Mouse (Mus musculus): ENCODE measurements around the gene Eif5.
"Not testable (repeated sequence)": the region's sequence is repeated elsewhere in the genome, so short reads cannot be mapped to it uniquely, and the experiment has no call there.

Eif5 gene

DNA sequence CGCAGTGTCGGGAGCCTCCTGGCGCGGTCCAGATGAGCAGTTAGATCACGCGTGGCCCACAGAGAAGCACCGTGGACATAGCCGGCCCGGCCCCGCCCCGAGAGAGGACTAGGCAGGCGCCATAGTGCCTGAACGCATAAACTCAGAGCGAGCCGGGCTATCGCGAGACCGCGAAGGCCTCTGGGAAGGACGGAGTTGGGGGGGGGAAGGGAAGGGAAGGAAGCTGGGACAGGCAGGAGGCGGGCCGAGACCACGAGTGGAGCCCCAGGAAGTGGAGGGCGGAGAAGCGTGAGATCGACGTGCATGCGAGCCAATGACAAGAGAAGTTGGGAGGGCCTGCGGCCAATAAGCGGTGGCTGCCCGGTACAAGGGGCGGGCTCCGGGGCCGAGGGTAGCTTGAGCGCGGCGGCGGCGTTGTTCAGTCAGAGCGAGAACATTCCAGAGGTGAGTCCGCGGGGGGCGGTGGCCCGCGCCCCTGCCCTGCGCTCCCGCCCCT, at the start of gene Eif5:
Gene Eif5, plus strand, starts transcription at position 221 of the 496 bp plus-strand sequence.
- DNase-seq (ENCODE audit: low spot score in 2 of 2) = peak; percentile 98 to 99

DNA sequence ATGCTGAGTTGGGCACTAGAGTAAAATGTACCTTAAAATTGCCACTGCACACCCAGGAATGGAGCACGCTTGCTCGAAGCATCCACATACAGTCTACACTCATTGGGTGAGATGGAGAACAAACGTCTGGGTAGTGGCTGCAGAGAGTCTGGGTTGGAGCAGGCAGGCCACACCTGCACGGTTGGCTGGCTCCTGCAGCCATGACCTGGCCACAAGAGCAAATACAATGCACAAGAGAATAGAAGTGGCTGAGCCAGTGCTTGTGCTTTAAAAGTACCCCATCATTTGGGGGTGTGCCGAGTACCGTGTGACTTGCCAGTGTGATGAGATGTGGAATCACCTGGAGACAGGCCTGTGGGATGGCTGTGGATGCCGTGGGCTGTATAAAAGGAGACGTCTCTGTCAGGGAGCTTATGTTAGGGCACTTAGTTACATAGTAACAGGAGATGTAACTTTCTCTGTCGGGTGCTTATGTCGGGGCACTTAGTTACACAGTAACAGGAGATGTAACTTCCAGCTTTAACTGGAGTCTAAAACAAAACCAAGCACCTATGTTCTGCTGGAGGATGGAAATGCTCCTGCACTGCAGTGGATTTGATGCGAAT, 48.5 kb upstream of the Eif5 start:
- DNase-seq (ENCODE audit: low spot score in 2 of 2) = no peak

DNA sequence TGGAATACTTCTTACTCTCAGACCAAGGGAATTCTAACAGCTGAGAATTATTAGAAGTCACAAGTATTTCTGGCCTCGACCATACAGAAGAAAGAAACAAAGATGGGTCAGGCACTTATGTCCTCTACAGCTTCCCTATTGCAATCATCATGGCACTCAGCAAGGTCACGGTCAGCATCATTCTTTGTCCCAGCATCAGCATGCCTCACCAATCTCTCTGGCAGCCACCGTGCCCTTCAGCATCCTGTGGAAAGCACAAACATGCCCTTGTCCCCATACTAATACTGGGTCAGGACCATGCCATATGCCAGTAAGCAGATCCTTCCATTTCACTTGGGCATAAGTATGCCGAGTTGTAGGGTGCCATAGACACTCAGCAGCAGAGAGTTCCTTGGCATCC, 42.9 kb upstream of the Eif5 start:
- no peak for DNase-seq (ENCODE audit: low spot score in 2 of 2)

DNA sequence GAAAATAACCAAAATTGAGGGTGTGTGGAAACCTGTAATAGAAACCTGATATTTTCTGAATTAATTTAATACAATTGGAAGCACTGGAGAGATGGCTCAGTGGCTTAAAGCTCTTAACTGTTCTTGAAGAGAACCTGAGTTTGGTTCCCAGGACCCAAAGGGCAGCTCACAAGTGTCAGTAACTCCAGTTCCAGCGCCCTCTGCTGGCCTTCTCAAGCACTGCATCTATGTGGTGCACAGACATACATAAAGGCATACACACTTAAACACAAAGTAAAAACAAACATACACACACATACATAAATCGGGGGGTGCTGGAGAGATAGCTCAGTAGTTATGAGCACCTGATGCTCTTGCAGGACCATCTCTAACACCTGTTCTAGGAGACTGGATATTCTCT, 40.7 kb upstream of the Eif5 start:
- DNase-seq (ENCODE audit: low spot score in 2 of 2) = no peak

DNA sequence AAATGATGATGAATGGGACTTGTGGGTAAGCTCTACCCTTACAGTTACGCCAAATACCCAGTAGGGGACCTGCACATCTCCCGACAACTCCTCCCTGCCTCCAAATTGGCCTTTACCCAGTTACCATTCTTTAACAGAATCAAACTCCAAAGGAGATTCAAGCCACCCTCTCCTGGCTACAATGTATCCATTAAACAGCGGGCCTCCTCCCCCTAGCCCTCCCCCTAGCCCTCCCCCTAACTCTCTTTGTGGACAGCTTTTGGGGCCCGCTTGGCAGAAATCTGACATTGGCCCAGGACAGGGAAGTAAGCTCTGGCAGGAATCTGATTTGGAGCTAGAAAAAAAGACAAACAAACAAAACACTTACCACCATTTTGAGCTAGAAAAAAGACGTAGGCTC, 38.2 kb upstream of the Eif5 start:
- DNase-seq (ENCODE audit: low spot score in 2 of 2) = no peak

DNA sequence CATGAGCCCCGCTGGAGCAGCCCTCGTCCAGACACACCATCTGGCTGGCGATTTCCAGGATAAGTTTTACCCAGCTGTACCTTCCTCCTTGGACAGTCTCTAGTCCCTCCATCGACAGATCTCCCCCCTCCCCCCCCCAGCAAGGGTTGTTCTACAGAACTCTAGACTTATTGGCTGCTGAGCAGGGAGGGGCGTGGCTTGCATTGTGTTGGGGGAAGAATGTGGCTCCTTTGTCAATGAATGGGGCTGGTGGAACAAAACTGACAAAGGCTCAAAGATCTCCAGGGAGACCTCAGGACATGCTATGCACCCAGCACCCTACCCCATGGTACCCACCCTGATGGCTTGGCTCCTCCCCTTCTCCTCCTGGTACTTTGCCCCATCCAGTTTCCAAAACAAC, 37.1 kb upstream of the Eif5 start:
- DNase-seq (ENCODE audit: low spot score in 2 of 2) = no peak

DNA sequence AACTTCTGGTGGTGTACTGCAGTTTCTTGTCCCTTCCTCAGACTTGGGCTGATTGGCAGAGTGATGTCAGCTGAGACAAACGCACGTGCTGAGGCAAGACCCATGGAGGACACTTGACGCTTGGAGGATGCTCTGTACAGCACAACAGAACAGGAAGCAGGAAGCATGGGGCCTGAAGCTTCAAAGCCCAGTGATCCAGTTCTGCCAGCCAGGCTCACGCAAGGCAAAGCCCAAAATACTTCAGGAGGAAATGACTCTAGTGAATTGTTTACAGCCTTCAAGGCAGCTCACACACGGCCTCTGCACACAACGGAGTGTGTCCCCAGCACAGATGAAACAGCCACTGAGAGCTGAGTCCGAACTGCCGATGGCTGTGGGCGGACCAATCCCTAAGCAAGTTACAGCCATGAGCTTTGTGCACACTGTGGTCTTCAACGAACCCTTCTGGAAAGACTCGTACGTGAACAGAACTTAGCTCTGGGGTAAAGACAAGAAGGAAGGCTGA, 34.7 kb upstream of the Eif5 start:
- DNase-seq (ENCODE audit: low spot score in 2 of 2) = no peak

DNA sequence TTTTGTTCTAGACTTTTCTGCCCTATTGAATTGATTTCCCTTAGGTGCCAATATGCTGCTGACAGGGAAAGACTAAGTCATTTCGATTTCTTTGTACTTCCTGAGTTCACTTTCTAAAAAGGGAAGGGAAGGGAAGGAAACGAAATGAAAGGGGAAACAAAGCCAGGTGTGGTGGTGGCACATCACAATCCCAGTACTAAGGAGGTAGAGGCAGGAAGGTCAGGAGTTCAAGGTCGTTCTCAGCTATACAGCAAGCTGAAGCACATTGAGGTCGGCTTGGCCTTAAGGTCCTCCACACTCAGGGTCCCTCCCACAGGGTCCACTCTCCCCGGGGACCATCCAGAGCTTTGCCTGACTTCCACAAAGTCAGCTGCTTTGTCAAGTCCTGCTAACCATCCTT, 34.2 kb upstream of the Eif5 start:
- no peak for DNase-seq (ENCODE audit: low spot score in 2 of 2)

DNA sequence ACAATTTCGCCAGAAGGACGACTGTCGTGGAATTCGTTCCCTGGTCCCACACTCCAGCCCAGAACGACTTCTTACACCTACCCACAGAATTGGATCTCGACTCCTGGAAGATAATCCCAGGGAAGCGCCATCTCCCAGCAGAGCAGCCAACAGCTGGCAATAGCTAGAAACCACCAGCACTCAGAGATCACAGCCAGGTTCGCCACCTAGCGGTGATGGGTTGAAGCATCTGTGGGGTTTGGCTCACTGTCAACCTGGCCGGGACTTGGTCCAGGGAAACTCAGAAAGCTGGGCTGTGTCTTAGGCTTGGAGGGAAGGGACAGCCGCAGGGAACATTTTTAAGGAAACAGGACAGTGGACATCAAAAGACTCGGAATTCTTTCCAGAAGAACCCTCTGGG, 32.9 kb upstream of the Eif5 start:
- DNase-seq (ENCODE audit: low spot score in 2 of 2) = peak; percentile 95 to 97

DNA sequence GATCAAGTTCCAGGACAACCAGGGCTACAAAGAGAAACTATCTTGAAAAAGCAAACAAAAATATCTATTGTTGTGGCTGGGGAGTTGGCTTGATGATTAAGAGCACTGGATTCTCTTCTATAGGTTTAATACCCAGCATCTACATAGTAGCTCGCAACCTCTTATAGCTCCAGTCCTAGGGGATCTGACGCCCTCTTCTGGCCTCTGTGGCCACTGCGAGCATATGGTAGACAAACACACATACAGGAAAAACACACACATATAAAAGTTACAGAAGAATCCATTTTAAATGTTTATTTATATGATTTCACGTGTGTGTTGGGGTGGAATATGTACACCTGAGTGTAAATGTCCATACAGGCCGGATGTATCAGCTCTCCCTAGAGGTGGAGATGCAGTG, 30.8 kb upstream of the Eif5 start:
- DNase-seq (ENCODE audit: low spot score in 2 of 2) = no peak

DNA sequence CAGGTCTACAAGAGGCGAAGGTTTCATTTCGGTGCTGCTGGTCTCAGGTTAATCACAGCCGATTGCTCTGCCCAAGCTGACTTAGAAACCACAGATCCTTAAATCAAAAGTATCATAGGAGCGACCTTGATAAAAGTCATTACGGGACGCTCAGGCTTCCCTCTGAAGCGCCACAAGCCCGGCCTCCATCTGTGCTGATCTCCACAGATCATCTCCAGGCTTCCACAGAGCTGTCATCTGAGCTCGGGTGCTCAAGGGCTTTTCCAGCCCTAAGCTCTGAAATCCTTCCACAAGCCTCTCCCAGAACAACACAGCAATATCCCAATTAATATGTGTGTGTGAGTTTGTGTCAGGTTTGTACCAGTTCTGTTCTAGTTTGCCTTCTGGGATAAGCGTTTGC, 29.9 kb upstream of the Eif5 start:
- no peak for DNase-seq (ENCODE audit: low spot score in 2 of 2)

DNA sequence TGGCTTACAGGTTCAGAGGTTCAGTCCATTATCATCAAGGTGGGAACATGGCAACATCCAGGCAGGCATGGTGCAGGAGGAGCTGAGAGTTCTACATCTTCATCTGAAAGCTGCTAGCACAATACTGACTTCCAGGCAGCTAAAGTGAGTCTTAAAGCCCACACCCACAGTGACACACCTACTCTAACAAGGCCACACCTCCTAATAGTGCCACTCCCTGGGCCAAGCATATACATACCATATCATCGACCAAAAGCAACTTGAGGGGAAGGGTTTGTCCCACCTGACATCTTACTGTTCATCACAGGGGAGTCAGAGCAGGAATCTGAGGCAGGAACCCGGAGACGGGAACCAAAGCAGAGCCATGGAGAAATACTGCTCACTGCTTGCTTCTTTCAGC, 29.4 kb upstream of the Eif5 start:
- not testable (repeated sequence) for DNase-seq (ENCODE audit: low spot score in 2 of 2)

DNA sequence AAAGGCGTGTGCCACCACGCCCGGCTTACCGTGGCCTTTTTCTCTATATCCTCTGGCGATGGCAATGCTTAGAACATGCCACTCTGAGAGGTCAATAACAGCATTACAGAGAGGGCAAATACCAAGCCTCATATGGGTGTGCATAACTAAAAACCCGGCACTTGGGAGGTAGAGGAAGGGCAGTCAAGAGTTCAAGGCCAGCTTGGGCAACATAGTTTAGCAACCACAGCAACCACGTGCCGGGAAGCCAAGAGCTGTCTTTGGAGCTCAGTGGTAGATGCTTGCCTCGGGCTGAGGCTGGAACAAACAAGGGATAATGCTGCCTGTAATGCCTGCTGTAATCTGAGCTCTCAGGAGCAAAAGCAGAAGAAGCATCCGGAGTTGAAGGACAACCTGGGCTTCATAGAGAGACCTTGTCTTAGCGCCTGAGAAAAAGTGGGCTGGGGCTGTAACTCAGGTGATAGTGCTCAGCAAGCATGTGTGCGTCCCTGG, 25.2 kb upstream of the Eif5 start:
- no peak for DNase-seq (ENCODE audit: low spot score in 2 of 2)

DNA sequence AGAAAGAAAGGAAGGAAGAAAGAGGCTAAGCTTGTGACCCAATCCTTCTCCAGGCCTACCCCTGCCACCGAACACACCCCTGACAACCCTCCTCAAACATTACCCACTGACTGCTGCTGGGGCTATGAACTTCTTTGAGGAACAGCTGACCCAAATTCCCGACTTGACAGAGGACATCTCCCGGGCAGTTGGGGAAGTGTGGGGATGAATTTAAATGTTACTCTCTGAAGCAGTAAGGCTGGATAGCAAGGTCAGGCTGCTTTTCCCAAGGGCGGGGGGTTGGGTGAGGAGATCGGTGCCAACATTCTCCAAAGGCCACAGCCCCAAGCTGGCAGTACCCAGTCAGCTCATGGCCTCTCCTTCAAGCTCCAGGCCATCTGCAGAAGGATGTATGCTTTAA, 24.1 kb upstream of the Eif5 start:
- no peak for DNase-seq (ENCODE audit: low spot score in 2 of 2)

DNA sequence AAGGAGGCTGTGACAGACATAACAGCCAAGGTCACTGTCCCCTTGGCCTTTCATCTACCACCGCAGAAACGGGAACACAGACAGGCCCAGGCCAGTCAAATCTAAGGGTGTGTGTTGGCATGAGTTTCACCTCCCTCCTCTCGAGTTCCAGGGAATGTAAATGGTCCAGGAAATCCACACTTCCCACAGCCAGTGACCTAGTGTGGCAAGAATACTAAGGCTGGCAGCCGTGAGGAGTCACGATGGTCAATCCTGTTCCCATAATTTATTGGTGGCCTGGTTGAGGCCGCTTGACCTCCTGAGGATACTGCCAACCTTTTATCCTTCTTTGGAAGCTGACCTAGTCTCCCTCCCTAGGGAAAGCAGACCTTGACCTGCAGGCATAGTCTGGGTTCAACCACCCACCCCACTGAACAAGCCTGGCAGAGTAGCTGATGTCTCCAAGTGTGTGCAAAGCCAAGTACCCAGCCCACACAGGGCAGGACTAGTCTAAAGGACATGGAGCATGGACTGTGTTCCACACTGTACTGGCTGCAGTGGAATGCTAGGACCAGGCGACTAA, 23.5 kb upstream of the Eif5 start:
- DNase-seq (ENCODE audit: low spot score in 2 of 2) = no peak

DNA sequence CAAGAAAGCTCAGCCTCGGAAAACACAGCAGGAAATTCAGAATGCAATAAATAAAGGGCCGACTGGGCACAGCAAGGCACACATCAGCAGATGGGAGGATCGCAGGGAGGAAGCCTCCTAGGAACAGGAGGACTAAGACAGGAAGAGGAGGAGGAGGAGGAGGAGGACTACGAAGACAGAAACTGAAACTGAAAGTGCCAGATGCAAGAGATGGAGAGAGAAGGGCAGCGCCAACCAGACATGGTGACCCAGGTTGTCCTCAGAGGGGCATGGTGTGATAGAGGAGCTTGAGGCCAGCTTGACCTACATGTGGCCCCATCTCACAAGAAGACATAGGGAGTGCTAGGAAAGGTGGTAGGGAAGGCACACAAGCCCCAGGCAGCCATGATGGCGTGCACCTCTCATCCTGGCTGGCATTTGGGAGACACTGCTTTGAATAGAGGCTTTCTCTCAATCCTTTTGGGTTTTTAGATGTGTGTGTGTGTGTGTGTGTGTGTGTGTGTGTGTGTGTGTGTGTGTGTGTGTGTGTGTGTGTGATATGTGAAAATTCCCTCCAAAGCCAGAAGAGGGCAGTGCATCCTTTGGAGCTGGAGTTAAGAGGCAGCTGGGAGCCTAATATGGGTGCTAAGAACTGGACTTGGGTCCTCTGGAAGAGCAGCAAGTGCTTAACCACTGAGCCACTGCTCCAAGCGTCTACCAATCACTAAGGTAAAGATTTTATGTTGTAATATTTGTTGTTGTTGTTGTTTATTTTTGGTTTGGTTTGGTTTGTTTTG, 22.8 kb upstream of the Eif5 start:
- DNase-seq (ENCODE audit: low spot score in 2 of 2) = no peak

DNA sequence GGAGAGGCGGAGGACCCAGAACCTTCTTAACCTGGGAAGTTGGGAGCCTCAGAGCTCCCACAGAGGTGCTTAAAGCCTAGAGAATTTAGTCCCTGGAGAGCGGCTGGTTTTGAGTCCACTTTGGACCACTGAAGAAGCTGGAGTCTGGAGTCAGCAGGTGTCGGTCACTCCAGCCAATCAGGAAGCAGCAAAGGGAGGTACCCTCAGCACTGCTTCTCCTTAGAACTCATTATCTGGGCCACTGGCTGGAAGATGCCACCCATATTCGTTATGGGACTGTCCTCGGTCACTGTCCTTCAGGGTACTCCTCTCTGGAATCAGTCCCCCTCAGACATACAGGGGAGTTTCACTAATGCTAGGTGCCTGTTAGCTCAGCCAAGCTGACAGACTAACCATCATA, 21.9 kb upstream of the Eif5 start:
- no peak for DNase-seq (ENCODE audit: low spot score in 2 of 2)

DNA sequence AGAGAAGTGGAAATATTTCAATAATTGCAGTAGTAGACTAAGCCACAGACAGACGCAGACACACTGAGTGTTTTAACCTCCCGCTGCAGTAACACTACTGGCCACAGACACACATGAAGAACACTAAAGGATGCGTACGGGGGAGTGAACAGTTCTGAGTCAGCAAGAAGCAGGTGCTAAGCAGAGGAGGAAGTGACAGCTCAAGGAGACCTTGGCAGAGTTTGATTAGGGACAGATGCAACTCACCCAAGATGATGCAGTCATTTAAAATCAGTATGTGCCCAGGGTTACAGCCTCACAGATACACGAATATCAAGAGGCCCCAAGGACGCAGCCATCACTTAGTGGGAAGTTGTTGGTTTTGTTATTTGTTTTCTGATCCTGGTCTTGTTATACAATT, 21.0 kb upstream of the Eif5 start:
- DNase-seq (ENCODE audit: low spot score in 2 of 2) = no peak

DNA sequence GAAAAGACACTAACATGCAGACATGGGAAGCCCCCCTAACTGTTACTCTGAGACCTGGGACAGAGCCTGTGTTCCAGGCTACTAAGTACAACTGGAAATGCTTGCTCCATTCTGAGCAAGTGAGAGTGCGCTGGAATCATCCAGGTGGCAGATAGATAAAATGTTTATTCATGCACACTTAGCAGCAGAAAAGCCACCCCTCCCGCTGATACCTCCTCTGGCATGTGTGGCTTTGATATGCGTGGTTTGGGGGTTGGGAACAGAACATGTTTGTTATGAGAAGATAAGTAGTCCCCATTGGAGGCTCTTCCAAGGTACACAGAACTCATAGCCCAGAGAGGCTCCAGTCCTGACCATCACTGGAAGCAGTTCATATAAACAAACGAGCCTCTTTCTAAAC, 19.9 kb upstream of the Eif5 start:
- DNase-seq (ENCODE audit: low spot score in 2 of 2) = no peak

DNA sequence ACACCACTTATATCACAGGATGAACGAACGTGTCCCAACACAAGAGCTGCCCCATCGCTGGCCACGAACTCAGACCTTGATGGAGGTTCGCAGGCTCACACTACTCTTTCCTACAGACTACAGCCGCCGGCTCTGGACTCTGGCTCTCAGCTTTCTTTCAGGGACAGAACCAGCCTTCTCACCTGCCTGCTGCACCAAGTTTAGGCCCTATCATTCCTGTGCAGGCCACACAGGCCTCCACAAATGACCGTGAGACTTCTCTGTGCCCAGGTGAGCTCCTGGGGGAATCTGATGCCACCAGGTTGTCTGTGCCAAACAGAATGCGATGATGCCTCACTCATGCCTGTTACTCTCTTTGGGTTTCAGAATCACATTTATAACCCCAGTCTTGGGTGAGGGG, 19.4 kb upstream of the Eif5 start:
- DNase-seq (ENCODE audit: low spot score in 2 of 2) = no peak

DNA sequence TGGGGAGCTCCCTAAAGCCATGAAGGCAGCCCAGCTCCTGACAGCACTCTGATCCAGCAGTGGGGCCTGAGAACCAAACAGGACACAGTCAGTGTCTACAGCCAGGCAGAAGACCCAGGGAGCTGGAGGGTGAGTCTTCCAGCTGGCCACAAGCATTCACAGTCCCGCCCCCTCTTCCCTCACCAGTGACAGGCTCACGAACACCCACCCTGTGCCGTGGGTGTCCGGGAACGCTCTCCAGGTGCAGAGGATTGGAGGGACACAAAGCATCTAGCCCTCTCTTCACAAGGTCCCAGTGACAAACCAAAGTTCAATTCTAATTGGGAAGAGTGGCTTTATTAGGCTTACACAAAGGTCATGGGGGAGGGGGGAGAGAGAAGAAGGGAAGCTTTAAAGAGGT, 18.0 kb upstream of the Eif5 start:
- DNase-seq (ENCODE audit: low spot score in 2 of 2) = no peak

DNA sequence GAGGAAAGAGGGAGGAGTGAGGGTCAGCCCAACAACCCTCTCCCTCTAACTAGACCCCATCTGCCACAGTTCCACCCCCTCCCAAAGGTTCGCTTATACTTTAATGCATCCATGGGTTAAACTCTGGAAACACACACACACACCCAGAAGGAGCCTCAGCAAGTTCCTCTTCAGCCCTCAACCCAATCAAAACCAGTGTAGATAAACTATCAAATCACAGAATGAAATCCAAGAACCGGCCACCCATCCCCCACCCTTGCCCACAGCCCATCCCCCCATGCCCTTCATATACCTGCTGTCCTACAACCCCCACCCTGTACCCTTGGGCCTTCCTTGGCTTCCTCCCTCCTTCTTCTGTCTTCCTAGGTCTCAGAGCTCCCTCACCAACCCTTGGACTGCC, 16.8 kb upstream of the Eif5 start:
- DNase-seq (ENCODE audit: low spot score in 2 of 2) = no peak

DNA sequence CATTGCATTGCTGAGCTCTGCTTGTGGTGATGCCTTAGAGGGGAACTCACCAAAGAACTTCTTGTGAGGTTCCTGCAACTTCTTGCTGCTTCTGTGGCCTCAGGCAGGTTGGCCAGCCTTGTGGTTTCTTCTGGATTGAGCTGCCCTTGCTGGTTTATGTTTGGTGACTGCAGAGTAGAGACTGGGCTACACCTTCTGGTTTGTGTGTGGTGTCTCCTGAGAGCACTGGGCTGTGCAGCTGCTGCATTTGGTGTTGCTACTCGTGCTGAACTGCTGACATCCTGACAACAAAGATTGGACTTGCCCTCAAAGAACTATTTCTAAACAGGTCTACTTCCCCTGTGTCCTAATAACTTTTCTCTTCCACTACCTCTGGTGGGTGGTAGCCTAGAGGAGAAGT, 13.3 kb upstream of the Eif5 start:
- no peak for DNase-seq (ENCODE audit: low spot score in 2 of 2)
